Mouse (Mus musculus): ENCODE measurements around the gene Plvap.
A peak's percentile ranks its signal among the peaks of the same experiment; 100 is the strongest.

Plvap gene

DNA sequence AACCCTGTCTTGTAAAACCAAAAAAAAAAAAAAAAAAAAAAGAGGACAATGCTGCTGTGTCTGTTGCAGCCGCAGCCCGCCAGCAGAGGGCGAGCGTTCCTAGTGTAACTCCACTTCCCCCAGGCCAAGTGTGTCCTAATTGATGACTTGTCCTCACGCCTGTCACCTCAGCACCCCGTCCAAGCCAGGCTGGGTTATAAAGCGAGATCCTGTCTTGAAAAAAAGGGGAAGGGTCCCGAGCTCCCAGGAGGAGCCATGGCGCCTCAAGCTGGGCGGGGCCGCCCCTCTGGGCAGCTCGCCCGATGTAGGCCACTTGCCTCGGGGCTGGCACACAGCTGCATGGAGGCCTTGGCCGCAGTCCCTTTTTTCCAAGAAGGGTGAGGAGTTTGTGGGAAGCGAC lies 16.5 kb downstream of the Plvap start:
- DNase-seq (ENCODE audit: inconsistent age in 2 of 2, low spot score in 1 of 2), result peak; percentile 85 to 96

DNA sequence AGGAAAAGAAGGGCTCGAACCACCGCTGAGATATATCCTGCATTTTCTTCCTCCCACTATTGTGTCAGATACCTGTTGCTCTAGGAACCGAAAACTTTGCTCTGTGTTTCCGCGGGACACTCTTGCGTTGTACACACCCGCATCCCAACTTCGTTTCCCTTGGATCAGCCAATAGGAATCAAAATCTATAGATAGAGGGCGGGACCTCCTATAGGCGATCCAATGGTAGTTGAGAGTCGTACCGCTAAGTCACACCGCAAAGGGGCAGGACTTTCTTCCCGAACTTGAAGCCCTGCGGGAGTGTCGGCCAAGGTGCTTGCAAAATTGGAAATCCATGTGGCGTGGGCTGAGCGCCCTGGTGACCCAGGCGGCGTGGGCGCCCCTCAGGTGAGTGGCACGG lies 23.1 kb downstream of the Plvap start:
- DNase-seq (ENCODE audit: inconsistent age in 2 of 2, low spot score in 1 of 2), result peak; percentile 88 to 97

DNA sequence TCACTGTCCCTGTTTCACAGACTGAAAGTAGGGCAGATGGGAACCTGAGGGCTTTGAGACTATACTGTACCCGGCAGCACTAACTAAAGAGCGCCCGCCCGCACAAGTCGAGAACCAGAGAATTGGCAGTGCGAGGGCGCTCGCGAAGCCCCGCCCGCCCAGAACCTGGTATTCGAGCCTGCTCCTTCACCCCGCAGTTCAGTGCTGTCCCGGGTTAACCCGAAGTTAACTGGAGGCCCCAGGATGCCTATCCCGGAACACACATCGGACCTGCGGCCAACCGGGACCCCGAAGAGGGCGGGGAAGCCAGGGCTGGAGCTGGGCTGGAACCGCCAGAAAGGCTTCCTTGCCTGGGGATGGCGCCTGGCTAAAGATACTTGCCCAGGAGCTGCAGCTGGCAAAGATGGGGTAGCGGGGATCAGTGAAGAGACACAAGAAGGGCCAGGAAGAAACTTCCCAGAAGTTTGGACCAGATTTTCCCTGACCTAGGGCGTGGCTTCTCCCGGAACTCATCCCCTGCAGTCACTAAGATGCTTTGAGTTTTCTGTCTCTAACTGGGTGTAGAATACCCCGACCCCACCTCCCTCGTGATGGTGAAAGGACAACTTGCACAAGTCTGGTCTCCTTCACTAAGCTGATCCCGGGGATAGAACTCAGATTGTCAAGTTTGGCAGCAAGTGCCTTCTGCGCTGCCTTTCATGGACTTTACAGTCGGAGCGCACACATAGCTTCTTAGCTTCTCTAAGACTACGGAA lies 23.7 kb downstream of the Plvap start, which contains the start of gene Gtpbp3:
Gene Gtpbp3 (plus strand): TSS at position 413 of the 755 bp plus-strand sequence.
- peak; percentile 88 to 95 for DNase-seq (ENCODE audit: inconsistent age in 2 of 2, low spot score in 1 of 2)

DNA sequence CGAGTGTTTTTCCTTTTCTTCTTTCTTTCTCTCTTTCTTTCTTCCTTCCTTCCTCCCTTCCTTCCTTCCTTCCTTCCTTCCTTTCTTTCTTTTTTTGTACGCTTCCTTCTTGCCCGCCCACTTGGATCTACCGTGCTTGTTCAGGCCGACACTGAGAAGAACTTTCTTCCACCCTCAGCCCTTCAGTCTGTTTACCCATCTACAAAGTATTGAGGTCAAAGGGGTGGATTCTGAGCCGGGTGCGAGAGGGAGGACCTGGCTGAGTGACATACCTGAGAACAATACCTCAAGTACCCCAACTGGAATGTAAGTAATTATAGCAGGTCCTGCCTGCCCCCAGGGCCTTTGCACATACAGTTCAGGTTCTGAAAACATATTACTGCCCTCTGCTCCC lies 25.4 kb downstream of the Plvap start:
- peak in 1 of 2 experiments; percentile 63 for DNase-seq (ENCODE audit: inconsistent age in 2 of 2, low spot score in 1 of 2)

DNA sequence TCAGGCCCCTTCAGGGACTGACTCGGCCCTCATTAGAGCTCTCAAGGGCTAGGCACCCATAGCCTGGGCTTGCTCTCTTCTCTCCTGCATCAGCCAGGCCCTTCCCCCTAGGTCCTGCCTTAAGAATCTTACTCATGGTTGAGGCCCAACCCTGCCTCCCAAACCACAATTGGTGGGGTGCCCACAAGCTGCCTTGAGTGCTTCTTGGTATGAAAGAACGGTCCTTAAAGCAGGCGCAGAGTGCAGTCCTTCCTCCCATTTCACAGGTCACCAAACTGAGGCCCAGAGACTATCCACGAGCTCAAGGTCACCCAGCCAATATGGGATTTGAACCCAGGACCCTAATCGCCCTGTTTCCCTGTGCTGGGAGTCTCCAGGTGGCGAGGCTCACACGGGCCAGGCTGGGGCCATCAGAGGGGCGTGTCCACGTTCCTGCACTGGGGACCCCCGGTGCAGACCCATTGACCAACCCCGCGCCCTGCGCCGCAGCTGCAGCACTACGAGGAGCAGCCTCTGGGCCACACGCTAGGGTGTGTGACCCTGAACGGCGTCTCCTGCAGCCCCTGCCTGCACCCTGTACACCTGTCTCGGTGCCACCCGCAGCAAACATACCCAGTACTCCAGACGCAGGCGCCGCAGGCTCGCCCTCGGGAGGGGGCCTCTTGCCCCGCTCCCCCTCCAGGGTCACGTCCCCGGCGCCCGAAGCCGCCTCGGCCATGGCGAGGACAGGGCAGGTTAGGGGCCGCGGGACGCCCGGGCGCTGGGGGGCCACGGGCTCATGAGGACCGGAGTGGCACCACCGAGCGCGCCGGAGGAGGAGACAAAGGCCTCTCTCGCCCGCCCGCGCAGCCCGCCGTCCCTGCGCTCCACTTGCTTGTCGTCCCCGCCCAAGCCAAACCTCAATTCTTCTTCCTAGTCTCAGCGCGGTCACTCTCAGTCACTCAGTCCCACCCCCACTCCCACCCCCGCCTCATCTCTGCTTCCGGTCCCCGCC lies 26.1 kb downstream of the Plvap start, which contains the start of gene Ano8:
Gene Ano8 (minus strand): TSS at position 822 of the 994 bp plus-strand sequence.
- peak; percentile 86 to 95 for DNase-seq (ENCODE audit: inconsistent age in 2 of 2, low spot score in 1 of 2)

- DNase-seq (ENCODE audit: inconsistent age in 2 of 2, low spot score in 1 of 2), result peak in 1 of 2 experiments; percentile 43
Observed at GRCm38 (mm10) chr8:71484736-71485135, 26.8 kb downstream of the Plvap start.

- peak; percentile 20 to 64 for DNase-seq (ENCODE audit: inconsistent age in 2 of 2, low spot score in 1 of 2)
Observed at GRCm38 (mm10) chr8:71483932-71484331, 27.6 kb downstream of the Plvap start.

DNA sequence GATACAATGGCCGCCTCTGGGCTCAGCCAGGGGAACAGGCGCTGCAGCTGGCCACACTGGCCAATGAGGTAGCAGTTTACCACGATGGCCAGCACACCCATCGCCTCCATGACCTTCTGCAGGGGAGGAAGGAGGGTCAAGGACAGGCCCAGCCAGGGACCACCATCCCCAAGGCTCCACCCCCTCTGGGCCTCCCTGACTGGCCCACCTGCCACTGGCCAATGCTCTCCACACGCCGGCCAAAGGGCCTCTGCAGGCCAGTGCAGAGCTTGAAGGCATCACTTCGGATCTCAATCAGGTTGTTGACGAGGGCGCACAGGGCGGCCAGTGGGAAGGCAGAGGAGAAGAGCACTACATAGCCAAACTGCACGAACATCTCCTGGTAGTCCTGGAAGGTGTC lies 32.6 kb downstream of the Plvap start:
- DNase-seq (ENCODE audit: inconsistent age in 2 of 2, low spot score in 1 of 2), result no peak

DNA sequence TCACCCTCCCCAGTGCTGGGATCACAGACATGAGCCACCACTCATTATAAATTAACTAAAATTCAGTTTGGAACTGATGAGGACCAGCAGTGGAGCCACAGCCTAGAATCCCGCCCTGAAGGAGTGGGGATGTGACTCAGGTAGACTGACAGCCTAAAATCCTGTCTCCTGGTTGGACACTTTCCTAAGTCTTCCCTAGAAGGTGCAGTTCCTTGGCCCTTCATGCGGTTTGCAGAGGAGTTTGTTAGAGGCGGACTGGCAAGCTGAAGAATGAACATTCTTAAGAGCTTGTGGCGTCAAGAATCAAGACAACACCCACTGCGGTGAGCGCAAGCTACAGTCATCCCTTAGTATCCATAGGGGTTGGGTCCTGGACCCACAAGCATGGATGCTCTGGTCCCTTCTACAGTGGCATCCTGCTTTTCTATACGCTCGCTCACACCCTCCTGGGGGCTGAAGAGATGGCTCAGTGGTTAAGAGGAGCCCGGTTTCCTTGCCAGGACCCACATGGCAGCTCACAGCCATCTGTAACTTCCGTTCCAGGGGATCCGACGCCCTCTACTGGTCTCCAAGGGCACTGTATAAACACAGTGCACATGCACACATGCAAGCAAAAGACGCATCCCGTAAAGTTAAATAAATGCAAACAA lies 34.2 kb downstream of the Plvap start:
- peak in 1 of 2 experiments; percentile 67 for DNase-seq (ENCODE audit: inconsistent age in 2 of 2, low spot score in 1 of 2)

DNA sequence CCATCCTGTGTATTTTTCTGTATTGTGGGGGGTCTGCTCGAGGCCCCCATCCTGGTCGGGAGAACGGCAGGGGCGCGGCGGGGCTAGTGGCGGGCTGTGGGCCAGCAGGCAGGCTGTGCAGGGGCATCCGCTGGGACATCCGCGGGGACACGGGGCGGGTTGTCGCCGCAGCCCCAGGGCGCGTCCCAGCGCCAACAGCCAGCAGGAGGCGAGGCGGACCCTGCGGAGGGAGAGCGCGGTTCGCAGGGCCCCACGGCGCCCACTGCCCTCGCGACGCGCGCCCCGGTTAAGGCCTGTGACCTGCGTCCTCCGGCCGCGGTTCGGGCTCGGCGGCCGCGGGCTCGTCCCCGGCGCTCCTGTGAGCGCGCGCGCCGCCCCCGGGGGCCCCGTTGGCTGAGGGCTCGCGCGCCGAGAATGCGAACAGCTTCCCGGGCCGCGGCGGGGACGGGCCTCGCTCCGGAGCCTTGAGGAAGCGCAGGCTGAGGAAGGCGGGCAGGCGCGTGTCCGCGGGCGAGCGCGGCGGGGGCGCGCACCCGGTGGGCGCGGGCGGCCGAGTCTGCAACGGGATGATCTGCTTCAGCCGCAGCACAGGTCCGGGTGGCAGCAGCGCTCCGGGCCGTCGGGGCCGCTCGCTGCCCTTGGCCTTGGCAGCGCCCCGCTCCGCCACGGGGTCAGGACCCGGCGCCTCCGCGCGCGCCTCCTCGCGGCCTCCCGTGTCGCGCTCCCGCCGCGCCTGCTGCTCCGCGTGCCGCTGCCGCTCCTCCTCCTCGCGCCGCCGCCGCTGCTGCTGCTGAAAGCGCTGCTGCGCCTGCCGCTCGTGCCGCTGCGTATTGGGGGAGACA lies 35.2 kb downstream of the Plvap start:
- peak; percentile 89 to 96 for DNase-seq (ENCODE audit: inconsistent age in 2 of 2, low spot score in 1 of 2)

DNA sequence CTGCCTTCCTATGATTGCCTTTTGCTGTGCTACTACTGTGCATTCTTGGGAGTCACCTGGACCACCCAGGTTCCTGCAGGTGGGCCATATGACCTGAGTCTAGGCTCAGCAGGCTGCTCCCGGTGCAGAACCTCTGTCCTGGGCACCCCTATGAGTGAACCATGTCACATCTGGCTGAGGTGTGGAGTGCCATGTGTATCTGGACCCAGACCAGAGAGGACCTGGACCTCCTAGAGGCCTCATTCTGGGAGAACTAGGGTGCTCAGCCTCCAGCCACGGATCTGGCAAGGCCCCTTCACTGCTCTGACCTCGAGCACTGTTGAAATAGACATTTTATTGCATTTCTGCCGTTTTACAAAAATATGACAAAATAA lies 35.9 kb downstream of the Plvap start:
- no peak for DNase-seq (ENCODE audit: inconsistent age in 2 of 2, low spot score in 1 of 2)

DNA sequence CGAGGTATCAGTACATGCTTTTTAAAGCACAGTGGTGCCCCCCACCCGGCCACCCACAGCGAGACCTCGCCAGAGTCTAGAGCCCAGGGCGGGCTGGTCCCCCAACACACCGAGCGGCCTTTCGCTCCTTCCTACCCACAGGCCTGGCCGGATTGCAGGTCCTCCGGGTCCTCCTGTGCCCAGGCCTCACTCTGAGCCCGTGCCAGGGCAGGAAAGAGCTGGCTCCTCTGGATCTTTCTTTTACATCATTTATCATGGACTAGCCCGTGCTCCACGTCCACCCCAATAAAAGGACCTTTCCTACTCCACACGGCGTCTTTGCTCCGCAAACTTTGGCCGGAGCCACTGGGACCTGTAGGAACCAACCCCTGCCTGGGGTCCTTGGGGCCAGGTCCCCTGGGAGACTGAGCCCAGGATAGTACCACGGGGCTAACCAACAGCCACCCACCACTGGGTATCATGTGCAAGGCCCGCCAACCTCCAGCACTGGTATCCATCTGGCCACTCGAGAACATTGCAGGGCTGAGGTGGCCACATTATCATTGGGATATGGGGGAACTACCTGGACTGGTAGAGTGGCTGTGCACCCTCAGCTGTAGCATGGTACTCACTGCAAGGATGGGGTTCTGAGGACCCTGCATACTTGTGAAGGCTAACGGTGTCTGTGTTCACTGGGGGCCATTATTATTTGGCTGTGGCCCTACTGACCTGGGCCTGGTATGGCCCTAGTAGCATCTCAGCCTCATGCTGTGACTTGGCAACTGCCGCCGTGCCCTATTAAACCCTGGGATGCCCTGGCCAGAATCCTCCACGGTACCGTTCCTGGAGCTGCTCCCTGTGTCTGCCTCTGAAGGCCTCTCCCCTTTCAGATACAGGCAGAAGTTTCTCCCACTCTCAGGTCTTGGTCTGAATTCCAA lies 36.5 kb downstream of the Plvap start:
- no peak for DNase-seq (ENCODE audit: inconsistent age in 2 of 2, low spot score in 1 of 2)

GRCm38 (mm10) chr8:71474344-71474743 lies 37.2 kb downstream of the Plvap start:
- no peak for DNase-seq (ENCODE audit: inconsistent age in 2 of 2, low spot score in 1 of 2)

- DNase-seq (ENCODE audit: inconsistent age in 2 of 2, low spot score in 1 of 2), result peak in 1 of 2 experiments; percentile 9
Observed at GRCm38 (mm10) chr8:71472601-71473386, 38.8 kb downstream of the Plvap start.

DNA sequence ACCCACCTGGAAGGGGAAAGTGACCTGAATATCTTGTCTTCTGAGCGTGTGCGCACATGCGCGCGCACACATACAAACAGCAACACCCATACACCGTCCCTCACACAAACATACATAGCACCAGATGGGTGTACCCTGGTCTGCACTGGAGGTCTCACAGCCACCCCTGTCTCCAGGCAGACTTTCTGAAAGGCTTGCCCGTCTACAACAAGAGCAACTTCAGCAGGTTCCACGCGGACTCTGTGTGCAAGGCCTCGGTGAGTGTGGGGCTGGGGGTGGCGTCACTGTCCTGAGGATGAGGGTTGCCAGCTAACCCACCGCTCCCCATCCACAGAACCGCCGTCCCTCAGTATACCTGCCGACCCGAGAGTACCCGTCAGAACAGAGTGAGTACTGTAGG lies 39.7 kb downstream of the Plvap start:
- peak in 1 of 2 experiments; percentile 19 for DNase-seq (ENCODE audit: inconsistent age in 2 of 2, low spot score in 1 of 2)

GRCm38 (mm10) chr8:71470913-71471255 lies 40.7 kb downstream of the Plvap start:
- peak in 1 of 2 experiments; percentile 34 for DNase-seq (ENCODE audit: inconsistent age in 2 of 2, low spot score in 1 of 2)

DNA sequence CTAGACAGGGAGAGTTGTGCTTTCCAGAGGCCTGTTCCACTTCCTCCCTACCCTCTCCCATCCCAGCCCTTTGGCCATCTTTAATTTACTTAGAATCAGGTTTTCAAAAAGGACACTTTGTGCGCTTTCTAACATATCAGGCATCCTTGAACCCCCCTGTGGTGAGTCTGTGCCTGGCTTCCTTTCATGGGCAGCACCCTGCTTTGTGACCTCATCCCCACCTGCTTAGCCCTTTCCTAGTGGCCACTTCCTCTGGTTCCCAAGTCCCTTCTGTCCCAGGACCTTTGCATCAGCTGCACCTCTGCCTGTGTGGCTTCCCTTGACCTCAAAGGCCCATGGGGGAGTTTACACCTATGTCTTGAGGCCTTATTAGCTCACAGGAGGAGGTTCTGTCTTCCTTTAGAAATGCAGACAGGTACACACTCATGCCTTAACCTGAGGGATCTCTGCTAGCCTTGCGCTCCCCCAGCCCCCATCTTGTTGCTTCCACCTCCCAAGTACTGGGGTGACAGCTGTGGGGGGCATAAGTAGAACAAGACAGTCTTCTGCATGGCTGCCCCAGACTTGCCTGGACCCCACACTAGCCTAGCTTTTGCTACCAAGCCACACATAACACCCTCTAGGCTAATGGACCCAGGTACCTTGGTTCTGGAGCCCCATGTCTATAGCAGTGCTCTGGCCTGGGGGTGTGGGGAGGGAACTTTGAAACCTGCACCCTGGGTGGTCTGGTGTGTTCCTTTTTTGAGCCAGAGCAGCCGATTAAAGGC lies 41.2 kb downstream of the Plvap start:
- peak; percentile 25 to 42 for DNase-seq (ENCODE audit: inconsistent age in 2 of 2, low spot score in 1 of 2)

DNA sequence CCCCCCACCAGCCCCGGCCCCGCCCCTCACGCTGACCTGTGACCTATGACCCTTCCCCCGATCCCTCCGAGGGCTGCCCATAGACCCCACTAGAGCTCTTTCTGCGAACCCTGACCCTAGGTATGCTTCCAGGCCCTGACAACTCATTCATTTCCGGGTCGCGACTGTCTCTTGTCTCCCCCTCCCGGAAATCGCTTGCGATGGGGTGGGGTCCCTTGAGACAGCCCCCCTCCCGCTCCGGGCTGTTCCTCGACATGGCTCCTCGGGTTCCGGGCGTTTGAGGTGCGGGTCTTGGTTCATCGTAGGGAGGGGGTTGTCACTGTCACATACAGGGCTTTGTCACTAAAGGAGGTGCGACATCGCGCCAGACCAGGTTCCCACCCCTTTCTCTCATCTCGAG lies 42.1 kb downstream of the Plvap start:
- DNase-seq (ENCODE audit: inconsistent age in 2 of 2, low spot score in 1 of 2), result peak; percentile 71 to 84
